Mouse (Mus musculus) myocyte (in vitro differentiated cells): ENCODE measurements around the gene Ttc24. TPM values are rescaled to one million over a fixed set of nuclear protein-coding genes. Genes with fewer than 3 reads are reported as not detected.

Experiments
- H3K27me3 ChIP-seq: one replicate; pipeline ENCODE4 v1.6.1; 2011; ENCODE audit not compliant: control insufficient read depth, insufficient read depth, insufficient read length
- H3K36me3 ChIP-seq: one replicate; pipeline ENCODE4 v1.6.1; 2011; ENCODE audit not compliant: control insufficient read depth, insufficient read depth
- H3K4me2 ChIP-seq: one replicate; pipeline ENCODE4 v1.6.1; 2011; ENCODE audit warnings: low read depth, control low read depth
- H3K4me3 ChIP-seq: one replicate; pipeline ENCODE4 v1.5.1; 2011; ENCODE audit warnings: mild to moderate bottlenecking, control low read depth, moderate library complexity
- H3K79me2 ChIP-seq: one replicate; pipeline ENCODE4 v1.6.1; 2011; ENCODE audit not compliant: control insufficient read depth, insufficient read depth
- H3ac ChIP-seq: one replicate; pipeline ENCODE4 v1.6.1; 2011; ENCODE audit not compliant: control insufficient read depth, insufficient read length
- CEBPB ChIP-seq: IDR thresholded peaks from 2 replicates; pipeline ENCODE4 v1.6.1; 2011; ENCODE audit warnings: mild to moderate bottlenecking, moderate library complexity; ENCODE audit not compliant: poor library complexity, insufficient read depth, severe bottlenecking
- E2F4 ChIP-seq: IDR thresholded peaks from one replicate; pipeline ENCODE4 v1.6.1; 2011; ENCODE audit warnings: mild to moderate bottlenecking, control low read depth, moderate library complexity; ENCODE audit not compliant: insufficient read depth
- MAX ChIP-seq: IDR thresholded peaks from one replicate; pipeline ENCODE4 v1.6.1; 2011; ENCODE audit warnings: low read depth, mild to moderate bottlenecking, control low read depth
- MYOD1 ChIP-seq, 3 experiments: IDR thresholded peaks; one replicate each; pipeline ENCODE4 v1.6.1; 2011; ENCODE audit warnings: control low read depth in 2 of 3, low read depth in 2 of 3, mild to moderate bottlenecking in 2 of 3, moderate library complexity in 1 of 3; ENCODE audit not compliant: insufficient read length in 2 of 3, control insufficient read depth in 1 of 3
- MYOG ChIP-seq, 3 experiments: IDR thresholded peaks; one replicate each; pipeline ENCODE4 v1.6.1; 2011; ENCODE audit warnings: control low read depth in 2 of 3, low read depth in 2 of 3, mild to moderate bottlenecking in 2 of 3; ENCODE audit not compliant: insufficient read length in 2 of 3, control insufficient read depth in 1 of 3, insufficient read depth in 1 of 3
- POLR2A ChIP-seq: IDR thresholded peaks from one replicate; pipeline ENCODE4 v1.6.1; 2011; ENCODE audit warnings: low read depth, mild to moderate bottlenecking, control low read depth, moderate library complexity; ENCODE audit not compliant: insufficient read length
- POLR2AphosphoS2 ChIP-seq: IDR thresholded peaks from one replicate; pipeline ENCODE4 v1.6.1; 2011; ENCODE audit warnings: low read depth, control low read depth; ENCODE audit not compliant: insufficient read length
- REST ChIP-seq: IDR thresholded peaks from one replicate; pipeline ENCODE4 v1.6.1; 2011; ENCODE audit warnings: mild to moderate bottlenecking, control low read depth, moderate library complexity; ENCODE audit not compliant: insufficient read depth, insufficient read length
- SRF ChIP-seq: IDR thresholded peaks from one replicate; pipeline ENCODE4 v1.6.1; 2011; ENCODE audit warnings: low read depth; ENCODE audit not compliant: control insufficient read depth, insufficient read length
- TCF12 ChIP-seq: IDR thresholded peaks from one replicate; pipeline ENCODE4 v1.6.1; 2011; ENCODE audit warnings: mild to moderate bottlenecking, control low read depth; ENCODE audit not compliant: poor library complexity, insufficient read depth, severe bottlenecking
- TCF3 ChIP-seq: IDR thresholded peaks from one replicate; pipeline ENCODE4 v1.6.1; 2011; ENCODE audit warnings: low read depth, control low read depth; ENCODE audit not compliant: insufficient read length
- USF1 ChIP-seq: IDR thresholded peaks from one replicate; pipeline ENCODE4 v1.6.1; 2011; ENCODE audit warnings: low read depth, mild to moderate bottlenecking, control low read depth, moderate library complexity
- polyA plus RNA-seq: library from polyadenylated mRNA; unstranded; fragments of >200 nt; fragmentation: generic; extraction: Trizol; gene quantifications from one replicate; pipeline ENCODE4 v1.2.1, GENCODE M21; 2012; ENCODE audit warnings: missing spikeins

Gene Ttc24
- polyA plus RNA-seq, 1 experiment, result not detected

- no peak overlapping the region for H3K4me3 ChIP-seq
- no peak overlapping the region for H3ac ChIP-seq
- no peaks in the 10 kb centered on the region for H3K79me2 ChIP-seq
- H3K4me2 ChIP-seq, result no peak overlapping the region
- H3K27me3 ChIP-seq, result no peaks in the 10 kb centered on the region
- H3K36me3 ChIP-seq, result peaks cover 4% of the 10 kb centered on the region
- TF ChIP-seq E2F4, result no peak
- no peak for TF ChIP-seq SRF
- TF ChIP-seq MYOG (IDR thresholded peaks at IDR 0.05; ENCODE audit: control insufficient read depth in 1 of 3, insufficient read depth in 1 of 3, insufficient read length in 2 of 3, low read depth in 2 of 3), result no peak
- no peak for TF ChIP-seq MAX
- no peak for TF ChIP-seq TCF12
- TF ChIP-seq POLR2AphosphoS2, result no peak
These were observed 22.1 kb upstream of the Ttc24 start for GRCm38 (mm10) chr3:88100251-88100650.

GRCm38 (mm10) chr3:88097666-88098065, 19.6 kb upstream of the Ttc24 start:
- TF ChIP-seq POLR2AphosphoS2, result no peak
- no peak for TF ChIP-seq REST
- TF ChIP-seq TCF12, result no peak
- no peak for TF ChIP-seq MYOG (IDR thresholded peaks at IDR 0.05; ENCODE audit: control insufficient read depth in 1 of 3, insufficient read depth in 1 of 3, insufficient read length in 2 of 3, low read depth in 2 of 3)
- TF ChIP-seq POLR2A, result no peak
- TF ChIP-seq USF1, result no peak

GRCm38 (mm10) chr3:88094126-88094525, 16.0 kb upstream of the Ttc24 start:
- no peak overlapping the region for H3ac ChIP-seq
- peaks cover 13% of the 10 kb centered on the region for H3K36me3 ChIP-seq
- H3K4me2 ChIP-seq, result no peak overlapping the region
- H3K27me3 ChIP-seq, result no peaks in the 10 kb centered on the region
- TF ChIP-seq POLR2A, result no peak
- TF ChIP-seq SRF, result no peak
- no peak for TF ChIP-seq POLR2AphosphoS2
- TF ChIP-seq TCF3, result no peak
- TF ChIP-seq TCF12, result no peak
- TF ChIP-seq MAX, result no peak
- TF ChIP-seq CEBPB, result no peak
- TF ChIP-seq MYOD1 (IDR thresholded peaks at IDR 0.05; ENCODE audit: control insufficient read depth in 1 of 3, insufficient read length in 2 of 3, low read depth in 2 of 3), result no peak
- TF ChIP-seq E2F4, result no peak
- TF ChIP-seq USF1, result no peak
- no peak for TF ChIP-seq MYOG (IDR thresholded peaks at IDR 0.05; ENCODE audit: control insufficient read depth in 1 of 3, insufficient read depth in 1 of 3, insufficient read length in 2 of 3, low read depth in 2 of 3)
- no peak for TF ChIP-seq REST
- no peaks in the 10 kb centered on the region for H3K79me2 ChIP-seq
- H3K4me3 ChIP-seq, result no peak overlapping the region

More at GRCm38 (mm10) chr3:88097666-88098065, 19.6 kb upstream of the Ttc24 start:
- H3K4me2 ChIP-seq, result no peak overlapping the region
- H3K36me3 ChIP-seq, result peaks cover 7% of the 10 kb centered on the region
- H3ac ChIP-seq, result no peak overlapping the region
- H3K27me3 ChIP-seq, result no peaks in the 10 kb centered on the region
- H3K79me2 ChIP-seq, result no peaks in the 10 kb centered on the region
- H3K4me3 ChIP-seq, result no peak overlapping the region

- Histone ChIP-seq H3K27me3 (no peaks in the 10 kb centered on the region), H3K4me3 (no peak overlapping the region), H3ac (no peak overlapping the region), H3K4me2 (no peak overlapping the region), H3K36me3 (peaks cover 18% of the 10 kb centered on the region), H3K79me2 (no peaks in the 10 kb centered on the region)
- no peak for TF ChIP-seq MYOG (IDR thresholded peaks at IDR 0.05; ENCODE audit: control insufficient read depth in 1 of 3, insufficient read depth in 1 of 3, insufficient read length in 2 of 3, low read depth in 2 of 3)
- no peak for TF ChIP-seq TCF3
- TF ChIP-seq REST, result no peak
- no peak for TF ChIP-seq E2F4
- no peak for TF ChIP-seq TCF12
- TF ChIP-seq POLR2A, result no peak
- no peak for TF ChIP-seq MAX
- no peak for TF ChIP-seq CEBPB
These were observed 12.5 kb upstream of the Ttc24 start for GRCm38 (mm10) chr3:88090616-88091015.

- Histone ChIP-seq H3K36me3 (peaks cover 18% of the 10 kb centered on the region), H3K4me2 (no peak overlapping the region), H3ac (no peak overlapping the region), H3K27me3 (no peaks in the 10 kb centered on the region), H3K79me2 (no peaks in the 10 kb centered on the region), H3K4me3 (no peak overlapping the region)
- TF ChIP-seq MYOG (IDR thresholded peaks at IDR 0.05; ENCODE audit: control insufficient read depth in 1 of 3, insufficient read depth in 1 of 3, insufficient read length in 2 of 3, low read depth in 2 of 3), result no peak
- TF ChIP-seq MYOD1 (IDR thresholded peaks at IDR 0.05; ENCODE audit: control insufficient read depth in 1 of 3, insufficient read length in 2 of 3, low read depth in 2 of 3), result no peak
- no peak for TF ChIP-seq E2F4
- no peak for TF ChIP-seq POLR2A
- no peak for TF ChIP-seq CEBPB
- no peak for TF ChIP-seq USF1
- no peak for TF ChIP-seq REST
- TF ChIP-seq TCF3, result no peak
These were observed 12.0 kb upstream of the Ttc24 start for GRCm38 (mm10) chr3:88090106-88090505.
